Mouse (Mus musculus) kidney, postnatal 0 days (tissue): ENCODE measurements around the gene Slc5a5. TPM values are rescaled to one million over a fixed set of nuclear protein-coding genes. Genes with fewer than 3 reads are reported as not detected.

Source experiments
- ATAC-seq: fragments of 200-750 bp; cut with Nextera tagmentation; replicated peaks from 2 replicates; pipeline ENCODE4 v1.8.0; 2017; ENCODE audit warnings: low read depth, moderate number of reproducible peaks, moderate TSS enrichment, moderate library complexity; ENCODE audit not compliant: low FRiP score
- DNase-seq: peaks from one replicate; pipeline ENCODE4 v3.0.0-alpha.2; 2016; ENCODE audit warnings: low spot score
- H3K27ac ChIP-seq: fragments of 300-500 bp; sonication (generic); 2 replicates; pipeline ENCODE4 v1.5.1; 2014; ENCODE audit warnings: mild to moderate bottlenecking
- H3K27me3 ChIP-seq: fragments of 300-500 bp; sonication (generic); 2 replicates; pipeline ENCODE4 v1.6.1; 2014; ENCODE audit warnings: low read length, mixed read lengths; ENCODE audit not compliant: insufficient read depth
- H3K36me3 ChIP-seq: fragments of 300-500 bp; sonication (generic); 2 replicates; pipeline ENCODE4 v1.6.1; 2014; ENCODE audit warnings: low read length, mixed read lengths; ENCODE audit not compliant: insufficient read depth
- H3K4me1 ChIP-seq: fragments of 300-500 bp; sonication (generic); replicated peaks from 2 replicates; pipeline ENCODE4 v1.6.1; 2014; ENCODE audit warnings: antibody characterized with exemption, low read length, mixed read lengths; ENCODE audit not compliant: insufficient read depth
- H3K4me2 ChIP-seq: fragments of 300-500 bp; sonication (generic); 2 replicates; pipeline ENCODE4 v1.6.1; 2014; ENCODE audit warnings: mild to moderate bottlenecking, low read length, moderate library complexity, mixed read lengths
- H3K4me3 ChIP-seq: fragments of 300-500 bp; sonication (generic); replicated peaks from 2 replicates; pipeline ENCODE4 v1.5.1; 2014; ENCODE audit warnings: low read depth, low read length
- H3K9ac ChIP-seq: fragments of 300-500 bp; sonication (generic); 2 replicates; pipeline ENCODE4 v1.6.1; 2014; ENCODE audit warnings: low read depth, low read length
- H3K9me3 ChIP-seq: fragments of 300-500 bp; sonication (generic); replicated peaks from 2 replicates; pipeline ENCODE4 v1.6.1; 2016; ENCODE audit warnings: low read length, inconsistent platforms, mixed read lengths
- CTCF ChIP-seq: IDR thresholded peaks from 2 replicates; pipeline ENCODE4 v1.5.1; 2016; ENCODE audit warnings: antibody characterized with exemption, low read depth, mild to moderate bottlenecking, moderate library complexity
- WGBS: fragments of 180-500 bp; shearing (Covaris S2); extraction: QIAGEN DNeasy Blood & Tissue Kit; methylation state at CpG from one replicate; pipeline ENCODE4 v1.1.7; 2014; 5-methylcytosine and 5-hydroxymethylcytosine counted together
- polyA plus RNA-seq: library from polyadenylated mRNA; unstranded; fragments of >200 nt; fragmentation: Nextera tagmentation; extraction: Ambion mirVana; gene quantifications from 2 replicates; pipeline ENCODE4 v1.2.1, GENCODE M21; 2015

Slc5a5 gene
- polyA plus RNA-seq, 1 experiment from 2014 or later: 0.11 TPM

- WGBS: 80% methylated on average over 5 of the region's 5 CpGs
- no peak overlapping the region for H3K4me3 ChIP-seq
Measured at GRCm38 (mm10) chr8:70928778-70929322, 36.3 kb upstream of the Slc5a5 start.

GRCm38 (mm10) chr8:70928096-70928495 lies 35.5 kb upstream of the Slc5a5 start:
- ATAC-seq (no peak), DNase-seq (no peak)
- Histone ChIP-seq H3K36me3 (no peaks in the 10 kb centered on the region), H3K4me3 (no peak overlapping the region), H3K9ac (no peak overlapping the region), H3K9me3 (no peaks in the 10 kb centered on the region), H3K4me2 (no peak overlapping the region), H3K27ac (no peak overlapping the region), H3K27me3 (no peaks in the 10 kb centered on the region), H3K4me1 (no peaks in the 10 kb centered on the region)
- no peak for TF ChIP-seq CTCF
- WGBS: 76% methylated on average over 3 of the region's 3 CpGs

More at GRCm38 (mm10) chr8:70928778-70929322, 36.3 kb upstream of the Slc5a5 start:
- Histone ChIP-seq H3K27ac (no peak overlapping the region), H3K9me3 (no peaks in the 10 kb centered on the region), H3K9ac (no peak overlapping the region), H3K27me3 (no peaks in the 10 kb centered on the region), H3K4me2 (no peak overlapping the region), H3K36me3 (no peaks in the 10 kb centered on the region), H3K4me1 (no peaks in the 10 kb centered on the region)
- no peak for DNase-seq
- no peak for TF ChIP-seq CTCF
- ATAC-seq: no peak

- no peak overlapping the region for H3K9ac ChIP-seq
- TF ChIP-seq CTCF: no peak
- ATAC-seq (no peak), DNase-seq (no peak)
- no peak overlapping the region for H3K4me2 ChIP-seq
- 86% methylated on average over 5 of the region's 5 CpGs for WGBS
- H3K9me3 ChIP-seq: no peaks in the 10 kb centered on the region
- no peaks in the 10 kb centered on the region for H3K4me1 ChIP-seq
- no peaks in the 10 kb centered on the region for H3K36me3 ChIP-seq
- H3K27ac ChIP-seq: no peak overlapping the region
- H3K4me3 ChIP-seq: no peak overlapping the region
- H3K27me3 ChIP-seq: no peaks in the 10 kb centered on the region
Measured at GRCm38 (mm10) chr8:70926396-70926795, 33.8 kb upstream of the Slc5a5 start.

- H3K27me3 ChIP-seq: no peaks in the 10 kb centered on the region
- no peaks in the 10 kb centered on the region for H3K36me3 ChIP-seq
- no peaks in the 10 kb centered on the region for H3K9me3 ChIP-seq
- DNase-seq (no peak), ATAC-seq (no peak)
- no peaks in the 10 kb centered on the region for H3K4me1 ChIP-seq
- no peak overlapping the region for H3K4me3 ChIP-seq
- no peak overlapping the region for H3K4me2 ChIP-seq
- no peak overlapping the region for H3K27ac ChIP-seq
- WGBS: 93% methylated on average over 4 of the region's 4 CpGs
- no peak overlapping the region for H3K9ac ChIP-seq
- TF ChIP-seq CTCF: no peak
Measured at GRCm38 (mm10) chr8:70925754-70926153, 33.2 kb upstream of the Slc5a5 start.

GRCm38 (mm10) chr8:70924151-70924550 lies 31.6 kb upstream of the Slc5a5 start:
- H3K9ac ChIP-seq: no peak overlapping the region
- 0 out of 2 replicates have a peak, but pooled peaks cover under 1% of the 10 kb centered on the region for H3K36me3 ChIP-seq
- H3K27me3 ChIP-seq: no peaks in the 10 kb centered on the region
- DNase-seq (no peak), ATAC-seq (no peak)
- no peaks in the 10 kb centered on the region for H3K9me3 ChIP-seq
- H3K4me2 ChIP-seq: no peak overlapping the region
- no peak overlapping the region for H3K4me3 ChIP-seq
- TF ChIP-seq CTCF: no peak
- 83% methylated on average over 4 of the region's 4 CpGs for WGBS
- H3K27ac ChIP-seq: no peak overlapping the region
- no peaks in the 10 kb centered on the region for H3K4me1 ChIP-seq

- Histone ChIP-seq H3K4me1 (no peaks in the 10 kb centered on the region), H3K27me3 (no peaks in the 10 kb centered on the region), H3K4me2 (no peak overlapping the region), H3K9me3 (no peaks in the 10 kb centered on the region), H3K36me3 (peaks cover 31% of the 10 kb centered on the region), H3K27ac (no peak overlapping the region), H3K9ac (no peak overlapping the region), H3K4me3 (no peak overlapping the region)
- TF ChIP-seq CTCF: peak; percentile 15; the same call in 1 of the 2 replicates
- WGBS: 83% methylated on average over 9 of the region's 9 CpGs
- no peak for DNase-seq
- ATAC-seq: no peak
Measured at GRCm38 (mm10) chr8:70920049-70920922, 27.7 kb upstream of the Slc5a5 start.
